Mouse (Mus musculus) ES-Bruce4 (cell line): ENCODE results near the gene Mllt6. TPM values are rescaled to one million over a fixed set of nuclear protein-coding genes. Genes with fewer than 3 reads are reported as not detected.
A peak's percentile ranks its signal among the peaks of the same experiment; 100 is the strongest.

Source experiments
- H3K27ac ChIP-seq: 2 replicates; pipeline ENCODE4 v1.5.1; 2012; ENCODE audit warnings: low read length, inconsistent platforms; ENCODE audit not compliant: insufficient read depth
- H3K27me3 ChIP-seq: 2 replicates; pipeline ENCODE4 v1.6.1; 2012; ENCODE audit warnings: mild to moderate bottlenecking, low read length, inconsistent platforms; ENCODE audit not compliant: control insufficient read depth, poor library complexity, insufficient read depth, severe bottlenecking
- H3K36me3 ChIP-seq: 2 replicates; pipeline ENCODE4 v1.6.1; 2012; ENCODE audit warnings: inconsistent platforms, mild to moderate bottlenecking, low read length, moderate library complexity; ENCODE audit not compliant: control insufficient read depth, poor library complexity, insufficient read depth, severe bottlenecking
- H3K4me1 ChIP-seq: one replicate; pipeline ENCODE4 v1.8.1; 2011; ENCODE audit warnings: low read length; ENCODE audit not compliant: control insufficient read depth, insufficient read depth
- H3K4me3 ChIP-seq: 2 replicates; pipeline ENCODE4 v1.5.1; 2011; ENCODE audit warnings: low read depth, mild to moderate bottlenecking, low read length
- H3K9ac ChIP-seq: 2 replicates; pipeline ENCODE4 v1.6.1; 2012; ENCODE audit warnings: low read depth, mild to moderate bottlenecking, inconsistent platforms; ENCODE audit not compliant: poor library complexity, severe bottlenecking
- H3K9me3 ChIP-seq: replicated peaks from 2 replicates; pipeline ENCODE4 v1.6.1; 2012; ENCODE audit warnings: mild to moderate bottlenecking, low read length, inconsistent platforms; ENCODE audit not compliant: control insufficient read depth, poor library complexity, insufficient read depth, severe bottlenecking
- CTCF ChIP-seq: IDR thresholded peaks from one replicate; pipeline ENCODE4 v1.8.1; 2011; ENCODE audit warnings: low read depth, low read length
- EP300 ChIP-seq: IDR thresholded peaks from 2 replicates; pipeline ENCODE4 v1.6.1; 2011; ENCODE audit warnings: low read depth, low read length; ENCODE audit not compliant: insufficient read depth
- POLR2A ChIP-seq: IDR thresholded peaks from one replicate; pipeline ENCODE4 v1.8.1; 2011; ENCODE audit warnings: low read length; ENCODE audit not compliant: insufficient read depth
- polyA plus RNA-seq: library from polyadenylated mRNA; stranded (reverse); fragments of >200 nt; gene quantifications from 2 replicates; pipeline ENCODE4 v1.2.4, GENCODE M21; 2011; ENCODE audit warnings: low read depth; ENCODE audit not compliant: missing spikeins, insufficient read depth, insufficient read length

Gene Mllt6
- polyA plus RNA-seq, 1 experiment = 25.2 TPM

- H3K27ac ChIP-seq = peak overlapping the region; percentile 49; the same call in 1 of the 2 replicates
- TF ChIP-seq POLR2A = no peak
- no peak for TF ChIP-seq EP300
- no peak for TF ChIP-seq CTCF
- peak overlapping the region; percentile 97 for H3K9ac ChIP-seq
- peak overlapping the region; percentile 90 for H3K4me3 ChIP-seq
- peaks cover 12% of the 10 kb centered on the region; the same call in 1 of the 2 replicates for H3K36me3 ChIP-seq
- H3K4me1 ChIP-seq = peaks cover 6% of the 10 kb centered on the region
- no peaks in the 10 kb centered on the region for H3K27me3 ChIP-seq
- H3K9me3 ChIP-seq = no peaks in the 10 kb centered on the region
Measured at GRCm38 (mm10) chr11:97697199-97697890, 34.1 kb downstream of the Mllt6 start.

DNA sequence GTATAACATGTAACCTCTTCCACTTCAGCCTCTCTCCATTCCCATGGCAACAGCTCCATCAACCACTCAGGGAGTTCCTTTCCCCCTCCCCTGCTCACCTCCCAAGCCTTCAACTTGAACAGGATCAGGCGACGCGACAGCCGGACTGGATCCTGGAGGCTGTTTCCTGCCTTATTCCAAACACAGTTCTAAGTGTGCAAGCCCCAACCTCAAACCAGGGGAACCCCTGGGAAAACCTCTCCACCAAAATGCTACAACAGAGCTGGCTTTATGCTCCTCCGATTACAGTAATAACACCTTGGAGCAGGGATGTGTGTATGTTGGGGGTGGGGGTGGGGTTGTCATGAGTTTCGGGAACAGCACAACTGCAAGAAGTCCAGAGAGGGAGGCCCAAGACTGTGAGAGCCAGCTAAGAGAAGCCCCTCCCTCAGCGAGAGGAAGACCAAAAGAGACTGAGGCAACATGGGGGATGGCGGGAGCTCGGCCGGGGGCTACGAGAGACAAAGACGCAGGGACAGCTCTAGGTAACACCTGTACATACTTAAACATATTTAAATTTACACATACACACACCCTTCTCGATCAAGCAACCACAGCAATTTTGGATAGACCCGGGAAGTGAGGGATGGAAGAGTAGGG is 34.8 kb downstream of the Mllt6 start:
- H3K4me1 ChIP-seq = peaks cover 6% of the 10 kb centered on the region
- H3K9me3 ChIP-seq = no peaks in the 10 kb centered on the region
- H3K27me3 ChIP-seq = no peaks in the 10 kb centered on the region
- H3K36me3 ChIP-seq = 0 out of 2 replicates have a peak, but pooled peaks cover 7% of the 10 kb centered on the region
- peak overlapping the region; percentile 97 for H3K9ac ChIP-seq
- peak overlapping the region; percentile 90 for H3K4me3 ChIP-seq
- peak overlapping the region; percentile 49 for H3K27ac ChIP-seq
- no peak for TF ChIP-seq EP300
- TF ChIP-seq POLR2A = no peak

DNA sequence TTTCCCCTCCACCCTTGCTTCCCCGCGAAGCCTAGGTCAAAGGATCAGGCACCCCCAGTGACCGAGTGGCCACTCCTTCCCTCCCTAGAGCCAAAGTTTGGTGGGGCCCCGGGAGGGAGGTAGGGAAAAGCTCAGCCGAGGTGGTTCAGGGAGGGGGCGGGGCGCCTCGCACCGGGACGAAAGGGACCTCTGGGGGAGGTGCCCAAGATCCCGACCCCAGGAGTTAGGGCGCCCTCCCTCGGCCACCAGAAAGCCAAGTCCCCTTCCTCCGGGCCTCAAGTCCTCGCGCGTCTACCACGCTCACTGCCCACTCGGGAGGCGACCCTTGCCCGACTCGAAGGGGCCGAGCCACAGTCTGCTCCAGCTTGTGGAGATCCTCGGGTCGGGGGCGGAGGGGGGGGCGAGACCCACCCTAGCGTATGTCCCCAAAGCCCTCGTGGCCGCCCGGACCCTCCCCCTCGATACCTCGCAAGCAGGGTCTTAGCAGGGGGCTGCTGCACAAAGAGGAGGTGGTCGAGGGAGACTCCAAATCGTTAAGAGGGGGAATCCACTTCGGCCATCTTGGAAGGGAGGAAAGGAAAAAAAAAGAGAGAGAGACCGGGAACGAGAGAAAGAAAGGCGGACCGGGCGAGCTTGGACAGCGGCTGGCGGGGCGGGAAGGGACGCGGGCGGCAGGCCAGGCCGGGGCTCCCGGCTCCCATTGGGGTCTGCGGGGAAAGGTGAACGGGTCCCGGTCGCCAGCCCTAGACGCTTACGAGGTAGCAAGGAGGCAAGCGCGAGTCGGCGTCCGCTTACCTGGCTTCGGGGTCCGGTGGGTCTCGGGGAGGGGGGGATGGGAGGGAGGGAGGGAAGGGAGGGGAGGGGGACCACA is 35.8 kb downstream of the Mllt6 start:
- Histone ChIP-seq H3K36me3 (no peaks in the 10 kb centered on the region), H3K27me3 (no peaks in the 10 kb centered on the region), H3K4me1 (peaks cover 6% of the 10 kb centered on the region), H3K27ac (peak overlapping the region; percentile 52), H3K9me3 (no peaks in the 10 kb centered on the region), H3K4me3 (peak overlapping the region; percentile 90), H3K9ac (peak overlapping the region; percentile 97)
- TF ChIP-seq EP300 = no peak
- TF ChIP-seq POLR2A = no peak
- TF ChIP-seq CTCF = peak; percentile 48

GRCm38 (mm10) chr11:97699626-97700002 is 36.4 kb downstream of the Mllt6 start:
- no peaks in the 10 kb centered on the region for H3K9me3 ChIP-seq
- no peaks in the 10 kb centered on the region for H3K36me3 ChIP-seq
- peak; percentile 42; the same call in 1 of the 2 replicates for TF ChIP-seq EP300
- no peak for TF ChIP-seq CTCF
- TF ChIP-seq POLR2A = peak; percentile 97
- peak overlapping the region; percentile 97 for H3K9ac ChIP-seq
- H3K4me3 ChIP-seq = peak overlapping the region; percentile 90
- peak overlapping the region; percentile 89 for H3K27ac ChIP-seq
- H3K27me3 ChIP-seq = no peaks in the 10 kb centered on the region
- peaks cover 6% of the 10 kb centered on the region for H3K4me1 ChIP-seq

DNA sequence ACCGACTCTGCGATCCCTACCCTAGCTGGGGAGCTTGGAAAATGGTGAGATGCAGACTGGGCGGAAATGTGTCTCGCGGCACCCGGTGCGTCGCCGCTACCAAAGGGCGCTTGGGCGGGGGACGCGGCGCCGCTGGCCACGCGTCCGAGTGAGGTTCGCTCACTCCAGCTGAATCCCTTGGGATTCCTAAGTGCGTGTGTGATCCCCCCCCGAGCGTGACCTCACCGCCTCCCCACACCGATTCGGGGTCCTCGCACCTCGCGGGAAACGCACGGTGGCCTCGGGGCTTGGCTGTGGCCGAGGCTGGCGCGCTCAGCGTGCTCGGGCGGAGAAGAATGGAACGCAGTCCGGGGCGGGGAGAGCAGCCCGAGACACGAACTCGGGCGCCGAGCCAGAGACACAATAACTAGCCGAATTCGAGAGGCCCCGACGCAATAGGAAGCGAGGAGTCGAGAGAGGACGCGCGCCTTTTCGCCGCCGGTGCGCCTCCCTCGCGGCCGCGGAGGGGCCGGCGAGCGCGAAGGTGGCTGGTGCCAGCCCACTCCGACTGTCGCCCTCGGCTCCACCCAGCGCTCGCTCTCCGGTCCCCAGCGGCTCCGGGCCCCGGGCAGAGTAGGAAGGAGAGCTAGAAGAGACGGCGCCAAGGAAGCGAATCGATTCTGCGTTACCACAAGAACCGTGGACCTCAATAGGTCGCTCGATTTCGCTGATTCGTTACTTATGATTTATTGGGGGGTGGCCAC is 37.0 kb downstream of the Mllt6 start, which contains the start of gene Pcgf2:
Gene Pcgf2 (minus strand): TSS at position 495 of the 743 bp plus-strand sequence.
- Histone ChIP-seq H3K4me3 (peak within 1 kb of the TSS; percentile 90), H3K27me3 (no peaks in the 10 kb centered on the region), H3K27ac (peak within 1 kb of the TSS; percentile 89), H3K9me3 (no peaks in the 10 kb centered on the region), H3K4me1 (peaks cover 3% of the 10 kb centered on the region), H3K36me3 (no peaks in the 10 kb centered on the region; the same call in 1 of the 2 replicates), H3K9ac (peak within 1 kb of the TSS; percentile 97)
- TF ChIP-seq POLR2A (no peak), CTCF (no peak), EP300 (no peak)
